Mouse (Mus musculus): ENCODE measurements around the gene Btnl9. TPM values are rescaled to one million over a fixed set of nuclear protein-coding genes. Genes with fewer than 3 reads are reported as not detected.
"Not testable (repeated sequence)": the region's sequence is repeated elsewhere in the genome, so short reads cannot be mapped to it uniquely, and the experiment has no call there.

Btnl9 gene
- polyA plus RNA-seq, 1 experiment from 2014 or later, result 6.4 TPM

- peak overlapping the region; percentile 93 for H3K4me3 ChIP-seq (ENCODE audit: low read length)
- ATAC-seq (replicated peaks; ENCODE audit: extremely low read depth, insufficient read depth, low FRiP score), result peak; percentile 62
- peaks cover 20% of the 10 kb centered on the region for H3K4me1 ChIP-seq (ENCODE audit: control insufficient read depth, insufficient read depth, low read length)
- H3K4me2 ChIP-seq (ENCODE audit: low read depth, low read length), result peak overlapping the region; percentile 93
- no peaks in the 10 kb centered on the region; the same call in 1 of the 2 replicates for H3K36me3 ChIP-seq (ENCODE audit: control insufficient read depth, insufficient read depth)
- WGBS, result under 1% methylated on average over 24 of the region's 24 CpGs
- peak overlapping the region; percentile 100 for H3K27ac ChIP-seq (ENCODE audit: low read length)
- H3K9me3 ChIP-seq (replicated peaks; ENCODE audit: control insufficient read depth, low read length), result no peaks in the 10 kb centered on the region
- peak overlapping the region; percentile 98 for H3K9ac ChIP-seq (ENCODE audit: low read length)
- H3K27me3 ChIP-seq (ENCODE audit: control insufficient read depth, insufficient read depth, low read length), result no peaks in the 10 kb centered on the region
Measured at GRCm38 (mm10) chr11:49203771-49204497, 17.0 kb upstream of the Btnl9 start.

- no peaks in the 10 kb centered on the region for H3K9me3 ChIP-seq (replicated peaks; ENCODE audit: control insufficient read depth, low read length)
- under 1% methylated on average over 46 of the region's 47 CpGs for WGBS
- H3K9ac ChIP-seq (ENCODE audit: low read length), result peak within 1 kb of the TSS; percentile 98
- peak within 1 kb of the TSS; percentile 93 for H3K4me2 ChIP-seq (ENCODE audit: low read depth, low read length)
- ATAC-seq (replicated peaks; ENCODE audit: extremely low read depth, insufficient read depth, low FRiP score), result peak; percentile 92
- peak within 1 kb of the TSS; percentile 100 for H3K27ac ChIP-seq (ENCODE audit: low read length)
- peaks cover 20% of the 10 kb centered on the region for H3K4me1 ChIP-seq (ENCODE audit: control insufficient read depth, insufficient read depth, low read length)
- no peaks in the 10 kb centered on the region for H3K27me3 ChIP-seq (ENCODE audit: control insufficient read depth, insufficient read depth, low read length)
- H3K4me3 ChIP-seq (ENCODE audit: low read length), result peak within 1 kb of the TSS; percentile 93
- no peaks in the 10 kb centered on the region; the same call in 1 of the 2 replicates for H3K36me3 ChIP-seq (ENCODE audit: control insufficient read depth, insufficient read depth)
Measured at GRCm38 (mm10) chr11:49203129-49203768, 16.3 kb upstream of the Btnl9 start, which contains the start of gene Zfp62. Gene Zfp62 (plus strand): TSS chr11:49203292.

GRCm38 (mm10) chr11:49202523-49203061 is 15.6 kb upstream of the Btnl9 start:
- H3K4me3 ChIP-seq (ENCODE audit: low read length), result peak overlapping the region; percentile 93
- H3K27ac ChIP-seq (ENCODE audit: low read length), result peak overlapping the region; percentile 100
- peak overlapping the region; percentile 93 for H3K4me2 ChIP-seq (ENCODE audit: low read depth, low read length)
- under 1% methylated on average over 10 of the region's 10 CpGs for WGBS
- H3K9ac ChIP-seq (ENCODE audit: low read length), result peak overlapping the region; percentile 98
- H3K9me3 ChIP-seq (replicated peaks; ENCODE audit: control insufficient read depth, low read length), result no peaks in the 10 kb centered on the region
- H3K4me1 ChIP-seq (ENCODE audit: control insufficient read depth, insufficient read depth, low read length), result peaks cover 20% of the 10 kb centered on the region
- no peaks in the 10 kb centered on the region for H3K27me3 ChIP-seq (ENCODE audit: control insufficient read depth, insufficient read depth, low read length)
- 0 out of 2 replicates have a peak, but pooled peaks have one; percentile 15 for ATAC-seq (replicated peaks; ENCODE audit: extremely low read depth, insufficient read depth, low FRiP score)
- H3K36me3 ChIP-seq (ENCODE audit: control insufficient read depth, insufficient read depth), result no peaks in the 10 kb centered on the region; the same call in 1 of the 2 replicates

- H3K9ac ChIP-seq (ENCODE audit: low read length), result peak overlapping the region; percentile 98
- peak overlapping the region; percentile 93 for H3K4me3 ChIP-seq (ENCODE audit: low read length)
- peaks cover 20% of the 10 kb centered on the region for H3K4me1 ChIP-seq (ENCODE audit: control insufficient read depth, insufficient read depth, low read length)
- no peak for ATAC-seq (replicated peaks; ENCODE audit: extremely low read depth, insufficient read depth, low FRiP score)
- 35% methylated on average over 2 of the region's 2 CpGs for WGBS
- peak overlapping the region; percentile 93 for H3K4me2 ChIP-seq (ENCODE audit: low read depth, low read length)
- H3K27me3 ChIP-seq (ENCODE audit: control insufficient read depth, insufficient read depth, low read length), result no peaks in the 10 kb centered on the region
- no peaks in the 10 kb centered on the region for H3K9me3 ChIP-seq (replicated peaks; ENCODE audit: control insufficient read depth, low read length)
- H3K27ac ChIP-seq (ENCODE audit: low read length), result peak overlapping the region; percentile 100
- H3K36me3 ChIP-seq (ENCODE audit: control insufficient read depth, insufficient read depth), result no peaks in the 10 kb centered on the region; the same call in 1 of the 2 replicates
Measured at GRCm38 (mm10) chr11:49202071-49202470, 15.1 kb upstream of the Btnl9 start.

GRCm38 (mm10) chr11:49201142-49201541 is 14.2 kb upstream of the Btnl9 start:
- H3K4me3 ChIP-seq (ENCODE audit: low read length), result no peak overlapping the region
- no peak overlapping the region for H3K9ac ChIP-seq (ENCODE audit: low read length)
- H3K36me3 ChIP-seq (ENCODE audit: control insufficient read depth, insufficient read depth), result no peaks in the 10 kb centered on the region; the same call in 1 of the 2 replicates
- no peak for ATAC-seq (replicated peaks; ENCODE audit: extremely low read depth, insufficient read depth, low FRiP score)
- H3K27me3 ChIP-seq (ENCODE audit: control insufficient read depth, insufficient read depth, low read length), result no peaks in the 10 kb centered on the region
- peaks cover 15% of the 10 kb centered on the region for H3K4me1 ChIP-seq (ENCODE audit: control insufficient read depth, insufficient read depth, low read length)
- no peaks in the 10 kb centered on the region for H3K9me3 ChIP-seq (replicated peaks; ENCODE audit: control insufficient read depth, low read length)
- H3K27ac ChIP-seq (ENCODE audit: low read length), result no peak overlapping the region
- H3K4me2 ChIP-seq (ENCODE audit: low read depth, low read length), result no peak overlapping the region

GRCm38 (mm10) chr11:49200666-49201065 is 13.7 kb upstream of the Btnl9 start:
- no peak for ATAC-seq (replicated peaks; ENCODE audit: extremely low read depth, insufficient read depth, low FRiP score)
- Histone ChIP-seq H3K36me3 (ENCODE audit: control insufficient read depth, insufficient read depth) (no peaks in the 10 kb centered on the region), H3K4me2 (ENCODE audit: low read depth, low read length) (no peak overlapping the region), H3K4me1 (ENCODE audit: control insufficient read depth, insufficient read depth, low read length) (peaks cover 15% of the 10 kb centered on the region), H3K9ac (ENCODE audit: low read length) (no peak overlapping the region), H3K9me3 (replicated peaks; ENCODE audit: control insufficient read depth, low read length) (no peaks in the 10 kb centered on the region), H3K4me3 (ENCODE audit: low read length) (no peak overlapping the region), H3K27me3 (ENCODE audit: control insufficient read depth, insufficient read depth, low read length) (no peaks in the 10 kb centered on the region), H3K27ac (ENCODE audit: low read length) (no peak overlapping the region)

GRCm38 (mm10) chr11:49195819-49196322 is 8.9 kb upstream of the Btnl9 start:
- Histone ChIP-seq H3K36me3 (ENCODE audit: control insufficient read depth, insufficient read depth) (no peaks in the 10 kb centered on the region), H3K9me3 (replicated peaks; ENCODE audit: control insufficient read depth, low read length) (no peaks in the 10 kb centered on the region), H3K27ac (ENCODE audit: low read length) (peak overlapping the region; percentile 69), H3K4me2 (ENCODE audit: low read depth, low read length) (peak overlapping the region; percentile 27; the same call in 1 of the 2 replicates), H3K9ac (ENCODE audit: low read length) (no peak overlapping the region), H3K4me3 (ENCODE audit: low read length) (no peak overlapping the region), H3K4me1 (ENCODE audit: control insufficient read depth, insufficient read depth, low read length) (no peaks in the 10 kb centered on the region; the same call in 1 of the 2 replicates), H3K27me3 (ENCODE audit: control insufficient read depth, insufficient read depth, low read length) (no peaks in the 10 kb centered on the region)
- 53% methylated on average over 7 of the region's 7 CpGs for WGBS
- ATAC-seq (replicated peaks; ENCODE audit: extremely low read depth, insufficient read depth, low FRiP score), result peak; percentile 41; the same call in 1 of the 2 replicates

- not testable (repeated sequence) for H3K4me1 ChIP-seq (ENCODE audit: control insufficient read depth, insufficient read depth, low read length); H3K36me3 ChIP-seq (ENCODE audit: control insufficient read depth, insufficient read depth); H3K9ac ChIP-seq (ENCODE audit: low read length); H3K4me2 ChIP-seq (ENCODE audit: low read depth, low read length); H3K9me3 ChIP-seq (replicated peaks; ENCODE audit: control insufficient read depth, low read length); H3K27me3 ChIP-seq (ENCODE audit: control insufficient read depth, insufficient read depth, low read length); ATAC-seq (replicated peaks; ENCODE audit: extremely low read depth, insufficient read depth, low FRiP score); H3K27ac ChIP-seq (ENCODE audit: low read length); H3K4me3 ChIP-seq (ENCODE audit: low read length)
- WGBS, result 88% methylated on average over 9 of the region's 9 CpGs
Measured at GRCm38 (mm10) chr11:49194771-49195170, 7.8 kb upstream of the Btnl9 start.

- Histone ChIP-seq H3K36me3 (ENCODE audit: control insufficient read depth, insufficient read depth) (no peaks in the 10 kb centered on the region), H3K9me3 (replicated peaks; ENCODE audit: control insufficient read depth, low read length) (no peaks in the 10 kb centered on the region), H3K4me3 (ENCODE audit: low read length) (no peak overlapping the region), H3K27ac (ENCODE audit: low read length) (no peak overlapping the region), H3K27me3 (ENCODE audit: control insufficient read depth, insufficient read depth, low read length) (no peaks in the 10 kb centered on the region), H3K4me2 (ENCODE audit: low read depth, low read length) (no peak overlapping the region), H3K4me1 (ENCODE audit: control insufficient read depth, insufficient read depth, low read length) (no peaks in the 10 kb centered on the region), H3K9ac (ENCODE audit: low read length) (no peak overlapping the region)
- WGBS, result 37% methylated on average over 2 of the region's 2 CpGs
- ATAC-seq (replicated peaks; ENCODE audit: extremely low read depth, insufficient read depth, low FRiP score), result no peak
Measured at GRCm38 (mm10) chr11:49191083-49191482, 4.1 kb upstream of the Btnl9 start.

Data from heart, embryonic 16.5 days (tissue).